Mouse (Mus musculus) B cell, adult 62 days (primary cell): ENCODE results near the gene Elmo3. TPM values are rescaled to one million over a fixed set of nuclear protein-coding genes. Genes with fewer than 3 reads are reported as not detected.

Experiments
- total RNA-seq: library from RNA; stranded (reverse); gene quantifications from 4 replicates; pipeline ENCODE4 v1.2.4, GENCODE M21; 2023

Elmo3 gene
- total RNA-seq, result 3.2 to 5.9 TPM (median 4.1 TPM) in 4 replicates

DNA sequence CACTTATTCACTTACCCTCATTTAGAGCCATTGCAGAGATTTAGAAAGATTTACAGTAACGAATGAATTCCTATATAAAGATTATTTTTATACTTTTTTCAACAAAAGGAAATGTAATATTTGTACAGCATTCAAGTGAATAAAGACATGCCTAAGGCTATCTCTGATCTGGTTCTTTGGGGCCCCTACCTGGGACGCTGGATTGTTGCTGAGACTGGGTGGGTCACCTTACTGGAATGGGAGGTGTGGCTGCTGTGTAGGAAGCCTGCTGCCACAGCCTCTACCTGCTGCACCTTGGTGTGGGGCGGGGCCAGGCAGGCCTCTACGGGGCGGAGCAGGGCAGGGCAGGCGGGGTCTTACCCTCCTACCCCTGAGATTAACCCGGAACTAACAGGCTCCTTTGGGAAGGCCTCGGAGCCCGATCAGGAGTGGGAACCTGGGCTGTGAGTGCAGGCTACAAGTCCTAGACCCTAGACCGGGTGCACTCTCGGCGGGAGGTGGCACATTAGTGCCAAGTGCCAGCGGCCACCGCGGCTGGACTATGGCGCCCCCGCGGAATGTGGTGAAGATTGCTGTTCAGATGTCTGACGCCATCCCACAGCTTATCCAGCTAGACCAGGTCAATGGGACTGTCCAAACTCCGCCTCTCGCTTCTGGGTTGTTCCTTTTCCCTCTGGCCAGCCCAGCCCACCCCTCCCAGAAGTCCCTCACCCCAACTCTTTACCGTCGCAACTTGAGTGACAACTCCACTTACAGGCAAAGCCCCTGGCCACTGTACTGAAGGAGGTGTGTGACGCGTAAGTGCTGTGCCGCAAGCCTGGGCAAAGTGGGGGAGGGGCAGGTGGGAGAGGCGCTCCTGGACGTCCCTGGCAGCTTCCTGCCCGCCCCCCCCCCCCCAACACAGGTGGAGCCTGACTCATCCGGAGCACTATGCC, at the start of gene Elmo3:
Elmo3 (plus strand) TSS at position 391 of the 935 bp plus-strand sequence.

GRCm38 (mm10) chr8:105264024-105264982, 41.1 kb upstream of the Elmo3 start, which contains the start of the genes Tradd and Fbxl8:
Gene Tradd (minus strand): TSS chr8:105264609.
Gene Fbxl8 (plus strand): TSS chr8:105264648.

GRCm38 (mm10) chr8:105269461-105269947, 35.9 kb upstream of the Elmo3 start, which contains the start of gene Hsf4:
Gene Hsf4 (plus strand): TSS chr8:105269801.

GRCm38 (mm10) chr8:105275840-105276239, 29.6 kb upstream of the Elmo3 start, which contains the start of gene Nol3:
Gene Nol3 (plus strand): TSS chr8:105276140.

DNA sequence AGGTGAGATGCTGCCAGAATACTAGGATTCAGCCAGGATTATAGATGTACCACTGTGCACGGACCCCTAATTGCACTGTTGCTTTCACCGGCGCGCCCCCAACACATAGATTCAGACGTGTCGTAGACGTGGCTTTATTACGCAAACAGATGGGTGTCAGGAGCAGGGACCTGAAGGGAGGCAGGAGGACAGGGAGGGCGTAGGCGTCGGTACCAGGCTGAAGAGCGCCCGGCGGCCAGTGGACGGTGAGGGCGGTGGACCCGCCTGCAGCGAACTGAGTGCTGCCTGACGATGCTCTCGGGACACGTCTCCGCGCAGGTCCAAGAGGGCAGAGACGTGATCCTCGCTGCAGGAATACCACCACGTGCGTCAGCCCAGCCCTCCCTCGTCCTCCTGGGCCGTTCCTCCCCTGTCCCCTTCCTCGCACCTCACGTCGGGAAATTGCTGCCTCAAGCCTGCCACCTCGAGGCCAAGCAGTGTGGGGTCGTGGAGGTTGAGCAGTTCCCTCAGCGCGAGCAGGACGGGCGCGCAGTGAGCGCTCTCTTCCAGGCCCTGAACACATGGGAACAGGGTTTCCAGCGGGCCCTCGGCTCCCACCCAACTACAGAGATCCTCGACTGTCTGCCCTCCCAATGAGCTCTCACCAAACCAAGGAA, 15.5 kb upstream of the Elmo3 start, which contains the start of gene 4931428F04Rik:
4931428F04Rik (minus strand) TSS at position 60 of the 656 bp plus-strand sequence.

DNA sequence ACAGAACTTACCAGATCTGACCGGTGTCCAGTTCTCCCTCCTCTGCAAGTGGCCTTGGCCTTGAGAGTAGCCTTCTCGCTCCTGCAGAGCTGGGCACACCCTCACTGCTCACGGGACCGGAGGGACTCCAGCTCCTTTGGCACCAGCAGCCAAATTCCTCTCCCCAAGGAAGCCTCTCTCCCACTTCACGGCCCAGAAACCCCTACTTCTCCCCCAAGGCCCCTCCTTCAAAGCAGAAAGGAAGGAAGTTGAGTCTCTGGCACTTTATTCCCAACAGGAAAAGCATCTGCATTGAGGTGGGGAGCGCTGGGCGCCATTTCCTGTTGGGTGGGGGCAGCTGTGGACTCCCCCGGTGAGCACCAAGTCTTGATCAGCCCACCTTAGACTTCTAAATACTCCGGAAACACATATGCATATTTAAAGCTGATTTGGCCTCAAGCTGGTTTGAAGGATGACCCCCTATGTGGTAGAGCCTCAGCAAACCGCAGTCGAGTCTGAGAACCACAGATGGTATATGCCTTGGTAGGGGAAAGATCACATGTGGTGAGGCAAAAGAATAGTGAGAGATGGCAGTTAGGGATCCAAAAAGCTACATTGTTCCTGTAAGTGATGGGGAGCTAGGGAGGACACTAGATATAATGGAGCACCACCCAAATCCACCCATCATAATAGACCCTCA, 9.4 kb upstream of the Elmo3 start, which contains the start of gene Exoc3l:
Exoc3l (minus strand) TSS at position 207 of the 679 bp plus-strand sequence.

GRCm38 (mm10) chr8:105297511-105298192, 7.7 kb upstream of the Elmo3 start, which contains the start of gene E2f4:
Gene E2f4 (plus strand): TSS chr8:105297663.

GRCm38 (mm10) chr8:105326141-105326672, 20.8 kb downstream of the Elmo3 start, which contains the start of the genes Lrrc29 and Tmem208:
Gene Lrrc29 (minus strand): TSS chr8:105326278.
Gene Tmem208 (plus strand): TSS chr8:105326354.

GRCm38 (mm10) chr8:105347428-105348221, 42.2 kb downstream of the Elmo3 start, which contains the start of gene Fhod1:
Gene Fhod1 (minus strand): TSS chr8:105347953.

GRCm38 (mm10) chr8:105348450-105349095, 43.2 kb downstream of the Elmo3 start, which contains the start of gene Slc9a5:
Gene Slc9a5 (plus strand): TSS chr8:105348843.

Other genes starting within 250 kb of the Elmo3 start
- not detected in 4 replicates for gene Ces3b, start 221.8 kb upstream of the Elmo3 start, total RNA-seq
- not detected in 4 replicates for gene Ces4a, start 173.8 kb upstream of the Elmo3 start, total RNA-seq
- 87.1 to 101 TPM (median 95.3 TPM) in 4 replicates for gene Cbfb, start 134.9 kb upstream of the Elmo3 start, total RNA-seq
- 21.4 to 26.3 TPM (median 23.4 TPM) in 4 replicates for gene D230025D16Rik, start 80.5 kb upstream of the Elmo3 start, total RNA-seq
- 0.32 to 1.0 TPM (median 0.69 TPM) in 4 replicates for gene B3gnt9, start 50.4 kb upstream of the Elmo3 start, total RNA-seq
- 18.1 to 24.4 TPM (median 22.1 TPM) in 4 replicates for gene Tradd, start 41.0 kb upstream of the Elmo3 start, total RNA-seq
- gene Fbxl8, start 41.0 kb upstream of the Elmo3 start, total RNA-seq, result 6.0 to 8.5 TPM (median 7.7 TPM) in 4 replicates
- 0.33 to 1.2 TPM (median 0.77 TPM) in 4 replicates for gene Hsf4, start 35.8 kb upstream of the Elmo3 start, total RNA-seq
- not detected in 4 replicates for gene Nol3, start 29.5 kb upstream of the Elmo3 start, total RNA-seq
- 5.1 to 7.3 TPM (median 6.5 TPM) in 4 replicates for gene 4931428F04Rik, start 15.7 kb upstream of the Elmo3 start, total RNA-seq
- 0.79 to 2.5 TPM (median 1.5 TPM) in 4 replicates for gene Exoc3l, start 9.5 kb upstream of the Elmo3 start, total RNA-seq
- gene E2f4, start 7.9 kb upstream of the Elmo3 start, total RNA-seq, result 87.8 to 93.0 TPM (median 91.1 TPM) in 4 replicates
- 6.0 to 7.9 TPM (median 7.3 TPM) in 4 replicates for gene Lrrc29, start 20.7 kb downstream of the Elmo3 start, total RNA-seq
- gene Tmem208, start 20.8 kb downstream of the Elmo3 start, total RNA-seq, result 24.2 to 30.2 TPM (median 26.9 TPM) in 4 replicates
- 31.0 to 37.3 TPM (median 34.9 TPM) in 4 replicates for gene Fhod1, start 42.4 kb downstream of the Elmo3 start, total RNA-seq
- 1.5 to 2.0 TPM (median 1.8 TPM) in 4 replicates for gene Slc9a5, start 43.2 kb downstream of the Elmo3 start, total RNA-seq
- gene Plekhg4, start 67.7 kb downstream of the Elmo3 start, total RNA-seq, result not detected in 4 replicates
- gene Kctd19, start 107.9 kb downstream of the Elmo3 start, total RNA-seq, result not detected in 4 replicates
- not detected in 4 replicates for gene Lrrc36, start 108.0 kb downstream of the Elmo3 start, total RNA-seq
- 0.48 to 1.0 TPM (median 0.79 TPM) in 3 of 4 replicates, not detected in the other for gene Tppp3, start 165.9 kb downstream of the Elmo3 start, total RNA-seq
- 2.7 to 5.8 TPM (median 3.9 TPM) in 4 replicates for gene Zdhhc1, start 191.3 kb downstream of the Elmo3 start, total RNA-seq
- 0.32 TPM in 1 of 4 replicates, not detected in the others for gene Hsd11b2, start 213.2 kb downstream of the Elmo3 start, total RNA-seq